Mouse (Mus musculus) monocyte, adult 5-6 weeks (primary cell): ENCODE data around the gene Lingo1. TPM values are rescaled to one million over a fixed set of nuclear protein-coding genes. Genes with fewer than 3 reads are reported as not detected.

Experiments used
- ATAC-seq: fragments of 153-309, 156-312 bp; replicated peaks from 2 replicates; pipeline ENCODE4 v1.8.0; 2017; ENCODE audit warnings: mild to moderate bottlenecking; ENCODE audit not compliant: low TSS enrichment, insufficient number of reproducible peaks, severe bottlenecking, poor library complexity, low FRiP score
- total RNA-seq: library from RNA; stranded (forward); fragments of 200-1000, 200-491, 200-594 nt; gene quantifications from 3 replicates; pipeline ENCODE4 v1.2.3, GENCODE M21; 2017

Gene Lingo1
- total RNA-seq, 1 experiment from 2014 or later = not detected

GRCm38 (mm10) chr9:56694079-56694478 is 102.2 kb downstream of the Lingo1 start:
- ATAC-seq = no peak

- no peak for ATAC-seq
Observed at GRCm38 (mm10) chr9:56691226-56691625, 105.0 kb downstream of the Lingo1 start.

DNA sequence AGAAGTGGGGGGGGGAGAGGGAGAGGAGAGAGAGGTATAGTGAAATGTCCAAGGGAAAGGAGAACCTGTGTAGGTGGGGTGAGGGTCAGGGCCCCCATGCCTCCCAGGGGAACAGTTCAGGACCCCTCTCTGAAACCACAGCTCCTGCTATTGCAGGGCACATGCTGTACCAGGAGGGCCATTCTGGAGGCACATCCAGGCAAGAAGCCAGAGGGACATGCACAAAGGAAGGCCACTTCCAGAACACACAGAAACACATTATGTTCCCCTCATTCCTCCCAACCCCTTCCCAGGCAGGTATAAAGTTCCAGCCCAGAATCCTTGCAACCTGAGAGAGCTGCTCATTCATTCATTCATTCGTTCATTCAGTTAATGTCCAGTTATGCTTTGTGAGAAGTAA is 105.6 kb downstream of the Lingo1 start:
- ATAC-seq = no peak

- no peak for ATAC-seq
Observed at GRCm38 (mm10) chr9:56687490-56687889, 108.8 kb downstream of the Lingo1 start.

GRCm38 (mm10) chr9:56687145-56687477 is 109.2 kb downstream of the Lingo1 start:
- no peak for ATAC-seq

DNA sequence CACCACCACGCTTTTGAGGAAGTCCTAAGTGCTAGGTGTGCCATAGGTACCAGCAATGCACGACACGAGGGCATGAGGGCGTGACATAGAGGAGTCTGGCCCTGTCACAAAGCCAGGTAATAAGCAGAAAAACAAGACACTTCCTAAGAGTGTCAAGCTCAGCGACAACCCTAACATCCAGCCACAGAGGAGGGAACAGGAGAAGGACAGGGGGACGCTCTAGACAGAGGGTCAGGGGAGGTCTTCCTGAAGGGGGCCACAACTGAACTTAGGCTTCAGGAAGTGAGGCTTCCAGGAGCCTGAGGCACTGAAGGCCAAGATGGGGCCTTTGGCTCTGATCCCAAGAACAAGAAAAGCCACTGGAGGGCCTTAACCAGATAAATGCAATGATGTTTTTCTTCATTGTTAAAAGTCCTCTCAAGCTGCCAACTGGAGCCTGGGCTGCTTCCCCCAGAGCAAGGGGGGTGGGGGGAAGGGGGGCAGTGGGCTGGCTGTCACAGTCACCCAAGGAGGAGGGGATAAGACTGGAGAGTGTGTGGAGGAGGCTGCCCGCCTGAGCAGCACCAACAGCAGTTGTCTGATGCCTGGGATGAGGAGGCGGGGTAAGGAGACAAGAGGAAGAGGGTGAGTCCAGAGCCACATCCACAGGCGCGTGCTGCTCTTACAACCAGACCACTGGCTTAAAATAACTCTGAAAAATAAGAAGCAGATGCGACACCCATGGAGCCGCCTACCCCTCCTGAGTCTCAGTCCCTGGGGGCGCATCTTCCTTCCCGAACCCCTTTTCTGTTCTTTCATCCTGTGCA is 109.7 kb downstream of the Lingo1 start:
- no peak for ATAC-seq

GRCm38 (mm10) chr9:56682826-56683225 is 113.4 kb downstream of the Lingo1 start:
- no peak for ATAC-seq

DNA sequence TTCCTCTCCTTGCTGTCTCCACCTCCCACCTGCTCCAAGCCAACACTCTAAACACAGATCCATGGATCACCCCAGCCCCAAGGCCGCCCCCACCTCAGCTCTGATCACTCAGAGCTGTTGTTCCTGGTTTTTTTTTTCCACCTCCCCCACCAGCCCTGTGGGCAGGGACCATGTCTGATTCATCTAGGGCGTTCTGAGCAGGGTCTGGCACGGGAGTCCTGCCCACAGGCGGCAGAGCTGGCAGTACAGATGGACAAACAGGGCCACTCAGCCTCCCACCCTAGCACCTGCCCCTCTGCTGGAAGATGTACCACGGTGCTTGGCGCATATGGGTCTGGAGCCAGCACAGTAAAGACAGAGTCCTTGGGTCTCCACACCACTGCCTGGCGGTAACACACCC is 114.3 kb downstream of the Lingo1 start:
- no peak for ATAC-seq

DNA sequence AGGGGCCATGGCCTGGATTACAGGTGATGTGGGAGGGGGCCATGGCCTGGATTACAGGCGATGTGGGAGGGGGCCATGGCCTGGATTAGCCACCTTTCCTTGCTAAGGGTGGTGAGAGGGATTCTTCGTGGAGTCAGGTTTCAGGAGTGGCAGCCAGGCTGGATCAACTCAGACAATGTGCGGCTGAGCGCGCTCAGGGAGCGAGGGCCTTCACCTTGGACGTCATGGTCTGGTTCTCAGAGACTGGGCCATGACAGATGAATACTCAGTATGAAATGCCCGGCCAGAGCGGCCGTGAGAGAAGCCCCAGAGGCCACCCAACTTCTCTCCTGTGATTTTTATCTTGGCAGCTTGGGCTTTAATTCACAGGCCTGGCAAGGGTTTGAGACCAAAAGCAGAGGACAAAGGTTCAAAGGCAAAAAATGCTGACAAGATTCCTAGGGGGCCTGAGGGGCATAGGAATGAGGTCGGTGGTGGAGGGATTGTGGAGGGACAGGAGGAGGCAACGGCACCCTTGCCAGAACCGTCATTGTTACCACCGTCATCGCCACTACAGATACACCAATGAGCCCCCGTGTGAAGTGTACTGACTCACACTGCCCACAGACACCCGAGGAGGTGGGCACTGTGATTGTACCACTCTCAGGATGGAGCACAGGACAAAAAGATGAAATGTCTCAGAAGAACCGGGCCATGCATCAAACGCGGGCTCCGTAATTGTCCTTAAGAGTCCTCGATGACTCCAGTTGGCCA is 117.2 kb downstream of the Lingo1 start:
- no peak for ATAC-seq

DNA sequence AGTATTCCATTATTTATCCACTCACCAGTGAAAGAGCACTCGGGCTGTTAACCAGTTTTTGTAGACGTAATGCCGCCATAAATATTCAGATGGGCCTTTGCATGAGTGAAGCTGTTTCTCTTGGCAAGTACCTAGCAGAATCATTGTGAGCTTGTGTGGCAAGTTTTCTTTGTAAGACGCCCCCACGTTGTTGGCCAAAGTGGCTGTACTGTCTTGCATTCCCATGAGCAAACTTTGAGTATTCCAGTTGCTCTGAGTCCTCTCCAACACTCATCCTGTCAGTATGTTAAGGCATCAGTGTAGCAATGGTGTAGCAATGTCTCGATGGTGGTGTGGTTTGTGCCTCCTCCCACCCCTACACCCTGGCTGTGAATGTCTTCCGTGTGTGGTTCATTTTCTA is 120.6 kb downstream of the Lingo1 start:
- no peak for ATAC-seq

- no peak for ATAC-seq
Observed at GRCm38 (mm10) chr9:56669605-56670221, 126.6 kb downstream of the Lingo1 start.

- ATAC-seq = no peak
Observed at GRCm38 (mm10) chr9:56664136-56664535, 132.1 kb downstream of the Lingo1 start.

DNA sequence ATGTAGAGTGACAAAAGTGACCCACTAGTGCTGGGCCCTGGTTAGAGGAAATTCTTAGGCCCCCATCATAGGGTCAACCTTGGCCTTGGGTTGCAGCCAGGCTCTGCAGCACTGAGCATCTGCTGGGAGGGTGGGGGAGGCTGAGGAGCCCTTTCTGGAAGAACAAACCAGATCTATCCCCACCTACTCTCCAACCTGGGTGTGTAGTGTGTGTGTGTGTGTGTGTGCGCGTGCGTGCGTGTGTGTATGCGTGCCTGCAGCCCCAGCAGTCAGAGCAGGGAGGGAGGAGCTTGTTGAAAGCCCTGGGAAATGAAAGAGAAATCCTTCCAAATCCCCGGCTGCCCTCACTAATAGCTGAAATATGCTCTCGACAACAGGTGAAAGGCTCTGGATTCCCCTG is 133.3 kb downstream of the Lingo1 start:
- no peak for ATAC-seq

GRCm38 (mm10) chr9:56662405-56662804 is 133.9 kb downstream of the Lingo1 start:
- ATAC-seq = no peak

GRCm38 (mm10) chr9:56661217-56661840 is 134.9 kb downstream of the Lingo1 start:
- no peak for ATAC-seq

- no peak for ATAC-seq
Observed at GRCm38 (mm10) chr9:56658580-56658979, 137.7 kb downstream of the Lingo1 start.

GRCm38 (mm10) chr9:56657996-56658398 is 138.3 kb downstream of the Lingo1 start:
- no peak for ATAC-seq

DNA sequence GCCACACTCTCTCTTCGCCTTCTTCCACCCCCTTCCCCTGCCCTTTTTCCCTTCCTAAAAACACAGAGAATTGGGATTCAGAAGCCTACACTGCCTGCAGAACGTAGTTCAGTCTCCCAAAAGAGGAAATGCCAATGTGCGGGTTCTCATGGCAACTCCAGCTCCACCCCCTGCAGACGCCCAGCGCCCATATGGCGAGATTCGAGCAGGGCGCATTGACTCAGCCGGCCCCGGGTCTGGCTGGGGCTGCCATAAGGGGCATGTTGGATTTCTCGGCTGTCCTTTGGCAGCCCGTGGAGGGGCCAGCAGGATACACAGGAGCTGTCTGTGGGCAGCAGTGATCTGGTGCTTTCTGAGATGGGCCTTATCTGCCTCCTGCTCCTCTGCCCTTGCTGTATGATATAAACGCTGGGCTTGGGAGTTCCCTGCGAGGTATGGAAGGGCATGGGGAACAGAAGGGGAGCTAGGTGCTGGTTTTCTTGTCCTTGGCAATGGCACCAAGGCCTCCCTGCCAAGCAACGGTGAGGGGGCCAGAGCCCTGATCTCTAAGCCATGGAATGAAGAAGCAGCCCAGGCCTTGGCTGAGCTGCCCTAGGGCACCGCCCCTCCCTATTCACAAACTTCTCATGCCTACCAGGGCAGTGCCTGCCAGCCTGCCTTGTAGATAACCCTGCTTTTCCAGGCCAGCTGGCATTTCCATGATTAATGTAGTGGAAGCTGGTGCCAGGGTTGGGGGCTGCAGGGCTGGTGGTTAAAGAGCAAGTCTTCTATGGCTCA is 139.3 kb downstream of the Lingo1 start:
- no peak for ATAC-seq

- ATAC-seq = no peak
Observed at GRCm38 (mm10) chr9:56655167-56655566, 141.1 kb downstream of the Lingo1 start.
